Mouse (Mus musculus) gastrocnemius, postnatal 14 days (tissue): Measurements from ENCODE around the gene Maats1. TPM values are rescaled to one million over a fixed set of nuclear protein-coding genes. Genes with fewer than 3 reads are reported as not detected.

Source experiments
- DNase-seq: peaks from one replicate; pipeline ENCODE4 v3.0.0; 2021; ENCODE audit warnings: mixed read lengths
- intact Hi-C: fragments of 180-260 bp; cut with DNase I; formaldehyde crosslinking; loops from one replicate; pipeline ENCODE4 v1.15.1; 2025; ENCODE audit warnings: low total_unique reads
- total RNA-seq, 2 experiments: library from RNA; stranded (reverse); gene quantifications; 2 replicates each; pipeline ENCODE4 v1.2.3; 2021

Maats1 gene
- total RNA-seq, 2 experiments from 2014 or later, result not detected

GRCm38 (mm10) chr16:38306571-38307220, 35.2 kb downstream of the Maats1 start:
- DNase-seq, result no peak

GRCm38 (mm10) chr16:38304460-38305194, 37.3 kb downstream of the Maats1 start:
- intact Hi-C loops, result no loop called here
- DNase-seq, result peak; percentile 34

More at GRCm38 (mm10) chr16:38306571-38307220, 35.2 kb downstream of the Maats1 start:
- intact Hi-C loops, result no loop called here

GRCm38 (mm10) chr16:38302367-38302766, 39.6 kb downstream of the Maats1 start:
- intact Hi-C loops, result no loop called here
- DNase-seq, result no peak

GRCm38 (mm10) chr16:38298410-38298809, 43.5 kb downstream of the Maats1 start:
- intact Hi-C loops, result no loop called here
- DNase-seq, result no peak

- intact Hi-C loops, result no loop called here
- no peak for DNase-seq
These were observed 46.5 kb downstream of the Maats1 start for GRCm38 (mm10) chr16:38295349-38295930.

- intact Hi-C loops, result no loop called here
- no peak for DNase-seq
These were observed 47.1 kb downstream of the Maats1 start, which contains the start of gene Nr1i2 for GRCm38 (mm10) chr16:38294685-38295348. Gene Nr1i2, minus strand, starts transcription at chr16:38294824.

GRCm38 (mm10) chr16:38290151-38290550, 51.8 kb downstream of the Maats1 start:
- no peak for DNase-seq
- intact Hi-C loops, result no loop called here

- intact Hi-C loops, result no loop called here
- no peak for DNase-seq
These were observed 53.1 kb downstream of the Maats1 start for GRCm38 (mm10) chr16:38288851-38289250.

GRCm38 (mm10) chr16:38287762-38288161, 54.2 kb downstream of the Maats1 start:
- intact Hi-C loops, result no loop called here
- DNase-seq, result no peak

GRCm38 (mm10) chr16:38287357-38287756, 54.6 kb downstream of the Maats1 start:
- intact Hi-C loops, result no loop called here
- DNase-seq, result no peak

GRCm38 (mm10) chr16:38286541-38286940, 55.4 kb downstream of the Maats1 start:
- DNase-seq, result no peak
- intact Hi-C loops, result no loop called here

- intact Hi-C loops, result no loop called here
- no peak for DNase-seq
These were observed 56.1 kb downstream of the Maats1 start for GRCm38 (mm10) chr16:38285801-38286200.

GRCm38 (mm10) chr16:38283300-38283699, 58.6 kb downstream of the Maats1 start:
- DNase-seq, result no peak
- intact Hi-C loops, result no loop called here

- no peak for DNase-seq
- intact Hi-C loops, result no loop called here
These were observed 59.3 kb downstream of the Maats1 start for GRCm38 (mm10) chr16:38282559-38283160.

GRCm38 (mm10) chr16:38280951-38281350, 61.0 kb downstream of the Maats1 start:
- intact Hi-C loops, result no loop called here

GRCm38 (mm10) chr16:38279794-38280193, 62.1 kb downstream of the Maats1 start:
- intact Hi-C loops, result no loop called here
- DNase-seq, result no peak

More at GRCm38 (mm10) chr16:38280951-38281350, 61.0 kb downstream of the Maats1 start:
- no peak for DNase-seq

GRCm38 (mm10) chr16:38274737-38275136, 67.2 kb downstream of the Maats1 start:
- no peak for DNase-seq
- intact Hi-C loops, result no loop called here

- intact Hi-C loops, result no loop called here
- no peak for DNase-seq
These were observed 69.5 kb downstream of the Maats1 start for GRCm38 (mm10) chr16:38272483-38272882.

GRCm38 (mm10) chr16:38271601-38272000, 70.3 kb downstream of the Maats1 start:
- intact Hi-C loops, result no loop called here
- DNase-seq, result no peak

- intact Hi-C loops, result no loop called here
- no peak for DNase-seq
These were observed 86.0 kb downstream of the Maats1 start for GRCm38 (mm10) chr16:38255927-38256326.
